Mouse (Mus musculus) spleen, adult 2 months (tissue): Measurements from ENCODE around the gene Epm2aip1. TPM values are rescaled to one million over a fixed set of nuclear protein-coding genes. Genes with fewer than 3 reads are reported as not detected.

ENCODE experiments used
- DNase-seq, 2 experiments: peaks; one replicate each; pipeline versions ENCODE4 v3.0.0 to v3.0.0-alpha.2; 2012 to 2021; ENCODE audit warnings: low spot score in 2 of 2, low read depth in 1 of 2
- H3K27ac ChIP-seq: fragments of 200-500 bp; 2 replicates; pipeline ENCODE4 v1.5.1; 2012; ENCODE audit warnings: low read length, inconsistent platforms; ENCODE audit not compliant: insufficient read depth
- H3K27me3 ChIP-seq: fragments of 200-500 bp; 2 replicates; pipeline ENCODE4 v1.6.1; 2012; ENCODE audit warnings: mild to moderate bottlenecking, moderate library complexity, low read length, inconsistent platforms; ENCODE audit not compliant: control insufficient read depth, insufficient read depth
- H3K36me3 ChIP-seq: fragments of 200-500 bp; 2 replicates; pipeline ENCODE4 v1.6.1; 2012; ENCODE audit warnings: mild to moderate bottlenecking, low read length, inconsistent platforms; ENCODE audit not compliant: control insufficient read depth, insufficient read depth
- H3K4me1 ChIP-seq: fragments of 200-500 bp; 2 replicates; pipeline ENCODE4 v1.6.1; 2011; ENCODE audit warnings: inconsistent platforms; ENCODE audit not compliant: control insufficient read depth, insufficient read depth, insufficient read length
- H3K4me3 ChIP-seq: fragments of 200-500 bp; 2 replicates; pipeline ENCODE4 v1.5.1; 2011; ENCODE audit warnings: mild to moderate bottlenecking, inconsistent platforms; ENCODE audit not compliant: insufficient read depth, insufficient read length; ENCODE audit errors: extremely low read depth
- CTCF ChIP-seq: fragments of 200-500 bp; IDR thresholded peaks from 2 replicates; pipeline ENCODE4 v1.5.1; 2011; ENCODE audit warnings: mild to moderate bottlenecking, inconsistent platforms; ENCODE audit not compliant: insufficient read depth, insufficient read length, insufficient replicate concordance; ENCODE audit errors: extremely low read depth
- POLR2A ChIP-seq: fragments of 200-500 bp; IDR thresholded peaks from 2 replicates; pipeline ENCODE4 v1.6.1; 2011; ENCODE audit warnings: low read depth, low read length, inconsistent platforms
- whole genome bisulfite sequencing: fragments of 180-500 bp; shearing (Covaris S2); methylation state at CpG from one replicate; pipeline ENCODE4 v1.1.7; 2018; 5-methylcytosine and 5-hydroxymethylcytosine counted together
- polyA plus RNA-seq: library from polyadenylated mRNA; depleted of rRNA; stranded (reverse); fragments of >200 nt; gene quantifications from 2 replicates; pipeline ENCODE4 v1.2.3, GENCODE M21; 2012

The Epm2aip1 gene
- polyA plus RNA-seq, 1 experiment, result 5.0 TPM

GRCm38 (mm10) chr9:111295323-111295722 lies 23.6 kb downstream of the Epm2aip1 start:
- no peaks in the 10 kb centered on the region for H3K36me3 ChIP-seq
- DNase-seq, result no peak
- no peak overlapping the region for H3K27ac ChIP-seq
- no peaks in the 10 kb centered on the region for H3K4me1 ChIP-seq
- H3K27me3 ChIP-seq, result no peaks in the 10 kb centered on the region
- WGBS, result 48% methylated on average over 2 of the region's 2 CpGs
- TF ChIP-seq POLR2A (no peak), CTCF (no peak)
- no peak overlapping the region for H3K4me3 ChIP-seq

GRCm38 (mm10) chr9:111296433-111296832 lies 24.7 kb downstream of the Epm2aip1 start:
- no peak overlapping the region for H3K4me3 ChIP-seq
- no peak overlapping the region for H3K27ac ChIP-seq
- H3K27me3 ChIP-seq, result no peaks in the 10 kb centered on the region
- H3K4me1 ChIP-seq, result no peaks in the 10 kb centered on the region
- 82% methylated on average over 7 of the region's 7 CpGs for WGBS
- no peak for TF ChIP-seq POLR2A
- no peak for TF ChIP-seq CTCF
- DNase-seq, result no peak
- H3K36me3 ChIP-seq, result no peaks in the 10 kb centered on the region

GRCm38 (mm10) chr9:111298606-111299005 lies 26.9 kb downstream of the Epm2aip1 start:
- no peak for DNase-seq
- no peak overlapping the region for H3K4me3 ChIP-seq
- 83% methylated on average over 2 of the region's 2 CpGs for WGBS
- no peaks in the 10 kb centered on the region for H3K4me1 ChIP-seq
- no peaks in the 10 kb centered on the region for H3K36me3 ChIP-seq
- H3K27ac ChIP-seq, result no peak overlapping the region
- H3K27me3 ChIP-seq, result no peaks in the 10 kb centered on the region
- TF ChIP-seq POLR2A, result no peak
- TF ChIP-seq CTCF, result no peak

- Histone ChIP-seq H3K27me3 (no peaks in the 10 kb centered on the region), H3K36me3 (no peaks in the 10 kb centered on the region), H3K4me3 (no peak overlapping the region), H3K4me1 (no peaks in the 10 kb centered on the region), H3K27ac (no peak overlapping the region)
- TF ChIP-seq POLR2A (no peak), CTCF (no peak)
- 47% methylated on average over 12 of the region's 12 CpGs for WGBS
- no peak for DNase-seq
Observed at GRCm38 (mm10) chr9:111302196-111302831, 30.6 kb downstream of the Epm2aip1 start.

GRCm38 (mm10) chr9:111304036-111304435 lies 32.3 kb downstream of the Epm2aip1 start:
- DNase-seq, result no peak
- H3K4me3 ChIP-seq, result no peak overlapping the region
- no peaks in the 10 kb centered on the region for H3K27me3 ChIP-seq
- H3K36me3 ChIP-seq, result no peaks in the 10 kb centered on the region
- 88% methylated on average over 6 of the region's 6 CpGs for WGBS
- H3K4me1 ChIP-seq, result no peaks in the 10 kb centered on the region
- TF ChIP-seq POLR2A, result no peak
- no peak for TF ChIP-seq CTCF
- no peak overlapping the region for H3K27ac ChIP-seq

GRCm38 (mm10) chr9:111306142-111306541 lies 34.4 kb downstream of the Epm2aip1 start:
- 83% methylated on average over 7 of the region's 7 CpGs for WGBS
- DNase-seq, result no peak

GRCm38 (mm10) chr9:111311031-111311842 lies 39.5 kb downstream of the Epm2aip1 start, which contains the start of gene Trank1:
Gene Trank1 (plus strand): TSS chr9:111311739.
- Histone ChIP-seq H3K4me3 (no peak within 1 kb of the TSS), H3K27me3 (peaks cover 24% of the 10 kb centered on the region), H3K4me1 (peaks cover 7% of the 10 kb centered on the region; the same call in 1 of the 2 replicates), H3K27ac (no peak within 1 kb of the TSS), H3K36me3 (no peaks in the 10 kb centered on the region)
- TF ChIP-seq POLR2A (no peak), CTCF (no peak)
- DNase-seq, result no peak
- WGBS, result 22% methylated on average over 72 of the region's 72 CpGs

More at GRCm38 (mm10) chr9:111306142-111306541, 34.4 kb downstream of the Epm2aip1 start:
- no peak for TF ChIP-seq CTCF
- TF ChIP-seq POLR2A, result no peak
- H3K4me3 ChIP-seq, result no peak overlapping the region
- no peak overlapping the region for H3K27ac ChIP-seq
- peaks cover 4% of the 10 kb centered on the region for H3K27me3 ChIP-seq
- H3K4me1 ChIP-seq, result no peaks in the 10 kb centered on the region
- no peaks in the 10 kb centered on the region for H3K36me3 ChIP-seq
